Mouse (Mus musculus) heart, postnatal 0 days (tissue): ENCODE results near the gene Rcc1l. TPM values are rescaled to one million over a fixed set of nuclear protein-coding genes. Genes with fewer than 3 reads are reported as not detected.

Source experiments
- ATAC-seq: fragments of 200-750 bp; cut with Nextera tagmentation; 2 replicates; pipeline ENCODE4 v1.8.0; 2017; ENCODE audit warnings: low read depth, moderate number of reproducible peaks, moderate library complexity; ENCODE audit not compliant: insufficient read depth
- DNase-seq: peaks from one replicate; pipeline ENCODE4 v3.0.0-alpha.2; 2016; ENCODE audit warnings: low spot score
- H3K27ac ChIP-seq: fragments of 300-500 bp; sonication (generic); 2 replicates; pipeline ENCODE4 v1.5.1; 2014; ENCODE audit warnings: low read depth, mild to moderate bottlenecking
- H3K27me3 ChIP-seq: fragments of 300-500 bp; sonication (generic); 2 replicates; pipeline ENCODE4 v1.6.1; 2014; ENCODE audit warnings: low read length, mixed read lengths; ENCODE audit not compliant: control insufficient read depth, insufficient read depth
- H3K36me3 ChIP-seq: fragments of 300-500 bp; sonication (generic); replicated peaks from 2 replicates; pipeline ENCODE4 v1.6.1; 2014; ENCODE audit warnings: low read length, mixed read lengths; ENCODE audit not compliant: control insufficient read depth, insufficient read depth
- H3K4me1 ChIP-seq: fragments of 300-500 bp; sonication (generic); 2 replicates; pipeline ENCODE4 v1.6.1; 2014; ENCODE audit warnings: antibody characterized with exemption; ENCODE audit not compliant: control insufficient read depth, insufficient read depth
- H3K4me2 ChIP-seq: fragments of 300-500 bp; sonication (generic); 2 replicates; pipeline ENCODE4 v1.6.1; 2014; ENCODE audit warnings: low read depth, mild to moderate bottlenecking, low read length, moderate library complexity
- H3K4me3 ChIP-seq: fragments of 300-500 bp; sonication (generic); 2 replicates; pipeline ENCODE4 v1.5.1; 2014; ENCODE audit warnings: low read depth, low read length
- H3K9ac ChIP-seq: fragments of 300-500 bp; sonication (generic); replicated peaks from 2 replicates; pipeline ENCODE4 v1.6.1; 2014; ENCODE audit warnings: low read depth, low read length, mixed read lengths
- H3K9me3 ChIP-seq: fragments of 300-500 bp; sonication (generic); replicated peaks from 2 replicates; pipeline ENCODE4 v1.6.1; 2016; ENCODE audit warnings: low read length; ENCODE audit not compliant: control insufficient read depth
- CTCF ChIP-seq: IDR thresholded peaks from 2 replicates; pipeline ENCODE4 v1.5.1; 2016; ENCODE audit warnings: antibody characterized with exemption, control low read depth, low read depth
- EP300 ChIP-seq: IDR thresholded peaks from 2 replicates; pipeline ENCODE4 v1.6.1; 2016; ENCODE audit warnings: antibody characterized with exemption, low read depth
- WGBS: fragments of 180-500 bp; shearing (Covaris S2); extraction: QIAGEN DNeasy Blood & Tissue Kit; methylation state at CpG from one replicate; pipeline ENCODE4 v1.1.7; 2014; 5-methylcytosine and 5-hydroxymethylcytosine counted together
- polyA plus RNA-seq: library from polyadenylated mRNA; unstranded; fragments of >200 nt; fragmentation: Nextera tagmentation; extraction: Ambion mirVana; gene quantifications from 2 replicates; pipeline ENCODE4 v1.2.1, GENCODE M21; 2015
- total RNA-seq: library from RNA; depleted of rRNA; stranded (reverse); fragments of >200 nt; gene quantifications from 2 replicates; pipeline ENCODE4 v1.2.3, GENCODE M21; 2014; ENCODE audit warnings: low replicate concordance

Gene Rcc1l
- total and polyA plus RNA-seq, 2 experiments from 2014 or later = 19.7 to 22.1 TPM

GRCm38 (mm10) chr5:134115639-134116259 lies 60.8 kb downstream of the Rcc1l start:
- DNase-seq (no peak), ATAC-seq (no peak)
- H3K9me3 ChIP-seq = no peaks in the 10 kb centered on the region
- no peak overlapping the region for H3K27ac ChIP-seq
- no peaks in the 10 kb centered on the region for H3K27me3 ChIP-seq
- H3K4me2 ChIP-seq = no peak overlapping the region
- H3K4me1 ChIP-seq = peaks cover 13% of the 10 kb centered on the region; the same call in 1 of the 2 replicates
- WGBS = 89% methylated on average over 7 of the region's 7 CpGs
- no peak for TF ChIP-seq CTCF
- TF ChIP-seq EP300 = no peak
- H3K9ac ChIP-seq = no peak overlapping the region
- H3K36me3 ChIP-seq = no peaks in the 10 kb centered on the region
- H3K4me3 ChIP-seq = no peak overlapping the region

GRCm38 (mm10) chr5:134114981-134115380 lies 61.6 kb downstream of the Rcc1l start:
- 62% methylated on average over 5 of the region's 5 CpGs for WGBS
- Histone ChIP-seq H3K4me3 (no peak overlapping the region), H3K9ac (no peak overlapping the region), H3K27me3 (no peaks in the 10 kb centered on the region), H3K36me3 (no peaks in the 10 kb centered on the region), H3K27ac (no peak overlapping the region), H3K4me1 (peaks cover 9% of the 10 kb centered on the region; the same call in 1 of the 2 replicates), H3K4me2 (no peak overlapping the region), H3K9me3 (no peaks in the 10 kb centered on the region)
- DNase-seq (no peak), ATAC-seq (no peak)
- TF ChIP-seq CTCF (no peak), EP300 (no peak)

- ATAC-seq = no peak
- Histone ChIP-seq H3K9ac (no peak overlapping the region), H3K27me3 (no peaks in the 10 kb centered on the region), H3K27ac (no peak overlapping the region), H3K4me1 (0 out of 2 replicates have a peak, but pooled peaks cover under 1% of the 10 kb centered on the region), H3K36me3 (no peaks in the 10 kb centered on the region), H3K4me2 (no peak overlapping the region), H3K9me3 (no peaks in the 10 kb centered on the region), H3K4me3 (no peak overlapping the region)
- 71% methylated on average over 8 of the region's 8 CpGs for WGBS
- peak; percentile 43 for DNase-seq
- no peak for TF ChIP-seq EP300
Observed at GRCm38 (mm10) chr5:134105829-134106228, 70.7 kb downstream of the Rcc1l start.

GRCm38 (mm10) chr5:134102720-134103119 lies 73.9 kb downstream of the Rcc1l start:
- Histone ChIP-seq H3K27me3 (no peaks in the 10 kb centered on the region), H3K27ac (no peak overlapping the region), H3K36me3 (no peaks in the 10 kb centered on the region), H3K4me3 (no peak overlapping the region), H3K9ac (no peak overlapping the region), H3K4me2 (no peak overlapping the region), H3K9me3 (no peaks in the 10 kb centered on the region), H3K4me1 (peaks cover 12% of the 10 kb centered on the region)
- no peak for ATAC-seq
- TF ChIP-seq EP300 (no peak), CTCF (no peak)
- 52% methylated on average over 6 of the region's 6 CpGs for WGBS
- no peak for DNase-seq

- no peaks in the 10 kb centered on the region for H3K9me3 ChIP-seq
- ATAC-seq (no peak), DNase-seq (no peak)
- 35% methylated on average over 5 of the region's 5 CpGs for WGBS
- peaks cover 12% of the 10 kb centered on the region for H3K4me1 ChIP-seq
- TF ChIP-seq CTCF = no peak
- TF ChIP-seq EP300 = no peak
- no peak overlapping the region for H3K27ac ChIP-seq
- no peak overlapping the region for H3K4me3 ChIP-seq
- no peak overlapping the region for H3K4me2 ChIP-seq
- no peaks in the 10 kb centered on the region for H3K27me3 ChIP-seq
- H3K9ac ChIP-seq = no peak overlapping the region
- no peaks in the 10 kb centered on the region for H3K36me3 ChIP-seq
Observed at GRCm38 (mm10) chr5:134101883-134102282, 74.7 kb downstream of the Rcc1l start.

- no peaks in the 10 kb centered on the region for H3K9me3 ChIP-seq
- no peak overlapping the region for H3K4me2 ChIP-seq
- H3K4me3 ChIP-seq = no peak overlapping the region
- H3K4me1 ChIP-seq = peaks cover 12% of the 10 kb centered on the region
- DNase-seq = no peak
- 84% methylated on average over 5 of the region's 5 CpGs for WGBS
- no peak for ATAC-seq
- TF ChIP-seq CTCF (no peak), EP300 (no peak)
- H3K27ac ChIP-seq = no peak overlapping the region
- no peaks in the 10 kb centered on the region for H3K27me3 ChIP-seq
- H3K36me3 ChIP-seq = no peaks in the 10 kb centered on the region
- no peak overlapping the region for H3K9ac ChIP-seq
Observed at GRCm38 (mm10) chr5:134101322-134101721, 75.3 kb downstream of the Rcc1l start.
